Mouse (Mus musculus) cortical plate, adult 2 months (tissue): ENCODE results near the gene Tubg1.

Source experiments
- CTCF ChIP-seq: fragments of 200-500 bp; IDR thresholded peaks from 2 replicates; pipeline ENCODE4 v1.5.1; 2011; ENCODE audit warnings: mild to moderate bottlenecking, control low read depth, low read length; ENCODE audit not compliant: insufficient read depth; ENCODE audit errors: extremely low read depth
- POLR2A ChIP-seq: fragments of 200-500 bp; IDR thresholded peaks from 2 replicates; pipeline ENCODE4 v1.6.1; 2011; ENCODE audit warnings: mild to moderate bottlenecking, low read length, control low read depth; ENCODE audit not compliant: insufficient read depth; ENCODE audit errors: extremely low read depth

GRCm38 (mm10) chr11:101131187-101131586, 11.4 kb downstream of the Tubg1 start:
- TF ChIP-seq POLR2A = no peak
- no peak for TF ChIP-seq CTCF
